In genomic region chr5:121546530-121546895, GRCm38 (mm10) we compare ENCODE assay signal across 1 mouse cellular context.
TF ChIP-seq lines count a peak whose summit lies in the region.

No protein-coding gene starts in this region.

TF ChIP-seq in MEL, 35 proteins besides CTCF, POLR2A, EP300 and RAD21:
- TF ChIP-seq GABPA (IDR thresholded peaks at IDR 0.05; ENCODE audit: low read depth, low read length) (no peak), ZMIZ1 (IDR thresholded peaks at IDR 0.05; ENCODE audit: low read depth, low read length) (no peak), SMC3 (IDR thresholded peaks at IDR 0.05; ENCODE audit: low read depth, low read length) (peak; percentile 67), SIN3A (IDR thresholded peaks at IDR 0.05; ENCODE audit: low read length) (no peak), NRF1 (IDR thresholded peaks at IDR 0.05; ENCODE audit: insufficient read depth, low read depth, low read length, poor library complexity, severe bottlenecking) (no peak), USF2 (IDR thresholded peaks at IDR 0.05; ENCODE audit: borderline replicate concordance in 1 of 2, insufficient read depth in 1 of 2, low read depth in 1 of 2, low read length in 2 of 2) (no peak), GATA1 (IDR thresholded peaks at IDR 0.05; ENCODE audit: low read depth, low read length) (no peak), NELFE (IDR thresholded peaks at IDR 0.05; ENCODE audit: low read depth, low read length) (no peak), ZC3H11A (IDR thresholded peaks at IDR 0.05; ENCODE audit: low read depth, low read length) (peak; percentile 40; the same call in 1 of the 2 replicates), RCOR1 (IDR thresholded peaks at IDR 0.05; ENCODE audit: low read depth, low read length) (no peak), JUND (IDR thresholded peaks at IDR 0.05; ENCODE audit: low read depth, low read length) (no peak), UBTF (IDR thresholded peaks at IDR 0.05; ENCODE audit: borderline replicate concordance, insufficient read depth, low read depth, low read length) (no peak), TCF12 (IDR thresholded peaks at IDR 0.05; ENCODE audit: low read depth, low read length) (no peak), ETS1 (IDR thresholded peaks at IDR 0.05; ENCODE audit: low read depth, low read length) (no peak)
